Mouse (Mus musculus): ENCODE measurements around the gene Ing5. TPM values are rescaled to one million over a fixed set of nuclear protein-coding genes. Genes with fewer than 3 reads are reported as not detected.
"Not testable (repeated sequence)": the region's sequence is repeated elsewhere in the genome, so short reads cannot be mapped to it uniquely, and the experiment has no call there.

Ing5 gene
- polyA plus RNA-seq, 1 experiment, result 2.9 TPM

GRCm38 (mm10) chr1:93859619-93860018 lies 55.9 kb downstream of the Ing5 start:
- Histone ChIP-seq H3K4me1 (ENCODE audit: control insufficient read depth, insufficient read depth, insufficient read length, low read length) (peaks cover 11% of the 10 kb centered on the region; the same call in 1 of the 2 replicates), H3K4me3 (ENCODE audit: low read depth, low read length) (peak overlapping the region; percentile 34), H3K27me3 (ENCODE audit: control insufficient read depth, insufficient read depth, low read length) (no peaks in the 10 kb centered on the region), H3K36me3 (ENCODE audit: control insufficient read depth, insufficient read depth, low read length) (no peaks in the 10 kb centered on the region), H3K27ac (ENCODE audit: insufficient read depth, low read depth, low read length) (peak overlapping the region; percentile 80)
- TF ChIP-seq POLR2A (IDR thresholded peaks at IDR 0.05; ENCODE audit: low read depth, low read length), result no peak
- no peak for TF ChIP-seq CTCF (IDR thresholded peaks at IDR 0.05; ENCODE audit: extremely low read depth, insufficient read length, insufficient replicate concordance, low read depth, low read length)

GRCm38 (mm10) chr1:93861048-93861447 lies 57.3 kb downstream of the Ing5 start, which contains the start of gene Gal3st2:
TSS of gene Gal3st2 (plus strand) at chr1:93861306.
- not testable (repeated sequence) for H3K36me3 ChIP-seq (ENCODE audit: control insufficient read depth, insufficient read depth, low read length); H3K27me3 ChIP-seq (ENCODE audit: control insufficient read depth, insufficient read depth, low read length); H3K4me1 ChIP-seq (ENCODE audit: control insufficient read depth, insufficient read depth, insufficient read length, low read length)
- Histone ChIP-seq H3K27ac (ENCODE audit: insufficient read depth, low read depth, low read length) (peak within 1 kb of the TSS; percentile 86), H3K4me3 (ENCODE audit: low read depth, low read length) (peak within 1 kb of the TSS; percentile 51)
- WGBS, result 36% methylated on average over 2 of the region's 2 CpGs

Other genes with a start within 250 kb of the Ing5 start
- gene Stk25, start 145.3 kb upstream of the Ing5 start, polyA plus RNA-seq (2012; rRNA removed), result 217 and 306 TPM in 2 replicates
- gene Bok, start 118.3 kb upstream of the Ing5 start, polyA plus RNA-seq (2012; rRNA removed), result 57.1 and 106 TPM in 2 replicates
- gene Atg4b, start 52.5 kb upstream of the Ing5 start, polyA plus RNA-seq (2012; rRNA removed), result 28.1 and 44.7 TPM in 2 replicates
- gene Thap4, start 49.1 kb upstream of the Ing5 start, polyA plus RNA-seq (2012; rRNA removed), result 46.0 and 63.0 TPM in 2 replicates
- gene Dtymk, start 2.0 kb upstream of the Ing5 start, polyA plus RNA-seq (2012; rRNA removed), result 10.2 and 14.5 TPM in 2 replicates
- gene D2hgdh, start 20.9 kb downstream of the Ing5 start, polyA plus RNA-seq (2012; rRNA removed), result 12.2 and 16.9 TPM in 2 replicates
- 40.9 and 113 TPM in 2 replicates for gene Gal3st2, start 57.3 kb downstream of the Ing5 start, polyA plus RNA-seq (2012; rRNA removed)
- 47.3 and 140 TPM in 2 replicates for gene Gal3st2b, start 114.3 kb downstream of the Ing5 start, polyA plus RNA-seq (2012; rRNA removed)
- 0.09 and 0.23 TPM in 2 replicates for gene Gal3st2c, start 186.5 kb downstream of the Ing5 start, polyA plus RNA-seq (2012; rRNA removed)
- gene Neu4, start 216.5 kb downstream of the Ing5 start, polyA plus RNA-seq (2012; rRNA removed), result not detected in 2 replicates
- gene Pdcd1, start 248.6 kb downstream of the Ing5 start, polyA plus RNA-seq (2012; rRNA removed), result 0.34 and 1.1 TPM in 2 replicates